In genomic region chr11:29172563-29173124, GRCm38 (mm10) we compare ENCODE assay signal across 8 mouse cellular contexts. TPM values are rescaled to one million over a fixed set of nuclear protein-coding genes. Genes with fewer than 3 reads are reported as not detected.
DNase-seq lines count a peak whose midpoint lies in the region; ATAC-seq lines count a peak whose summit lies in the region.

Gene Ppp4r3b (plus strand): TSS chr11:29172890.

- peak within 1 kb of the TSS; percentile 96 to 99 for H3K27ac ChIP-seq in heart, embryonic 14.5 days (replicated peaks in 1 of 2; ENCODE audit: control insufficient read depth in 1 of 2, insufficient read depth in 1 of 2, low read depth in 2 of 2, low read length in 2 of 2)
- peak within 1 kb of the TSS; percentile 97 for H3K27ac ChIP-seq in liver, embryonic 13.5 days
- peak within 1 kb of the TSS; percentile 97 for H3K27ac ChIP-seq in stomach, embryonic 16.5 days (ENCODE audit: low read length)

- WGBS in heart, embryonic 14.5 days: under 1% methylated on average over 50 of the region's 50 CpGs
- WGBS in liver, embryonic 13.5 days (ENCODE audit: insufficient replicate concordance): under 1% methylated on average over 50 of the region's 50 CpGs
- under 1% methylated on average over 50 of the region's 50 CpGs for WGBS in stomach, embryonic 16.5 days

- no peaks in the 10 kb centered on the region for H3K27me3 ChIP-seq in heart, embryonic 14.5 days (ENCODE audit: control insufficient read depth, insufficient read depth, low read length)
- no peaks in the 10 kb centered on the region for H3K27me3 ChIP-seq in liver, embryonic 13.5 days
- no peaks in the 10 kb centered on the region for H3K27me3 ChIP-seq in stomach, embryonic 16.5 days (ENCODE audit: control insufficient read depth, insufficient read depth, low read length)

- peak; percentile 86 for ATAC-seq in CD4-positive, CD25-positive, alpha-beta regulatory T cell, adult 4 months
- peak; percentile 97 for ATAC-seq in heart, embryonic 14.5 days (ENCODE audit: insufficient number of reproducible peaks, insufficient read depth, low FRiP score, low read depth)
- ATAC-seq in liver, embryonic 13.5 days (ENCODE audit: low read depth): peak; percentile 94
- peak; percentile 99 for ATAC-seq in stomach, embryonic 16.5 days (ENCODE audit: insufficient read depth, low FRiP score)

- DNase-seq in c-Kit-negative CD71-positive TER-119-positive erythroid progenitor cells, embryonic 14.5 days (ENCODE audit: low read depth, low spot score): peak; percentile 88
- peak; percentile 98 for DNase-seq in fibroblast of lung, adult 2 months (ENCODE audit: low read depth)
- peak; percentile 99 for DNase-seq in kidney, postnatal 14 days
- DNase-seq in liver, embryonic 13.5 days: peak; percentile 96
- peak; percentile 97 for DNase-seq in neural tube, embryonic 10.5 days (ENCODE audit: extremely low spot score, low spot score)

- H3K4me3 ChIP-seq in heart, embryonic 14.5 days (ENCODE audit: control insufficient read depth in 1 of 2, insufficient read depth in 1 of 2, low read depth in 1 of 2, low read length in 2 of 2): peak within 1 kb of the TSS; percentile 71 to 99
- peak within 1 kb of the TSS; percentile 84 for H3K4me3 ChIP-seq in liver, embryonic 13.5 days (replicated peaks)
- H3K4me3 ChIP-seq in stomach, embryonic 16.5 days (replicated peaks; ENCODE audit: low read length): peak within 1 kb of the TSS; percentile 86

- no peaks in the 10 kb centered on the region for H3K9me3 ChIP-seq in heart, embryonic 14.5 days (ENCODE audit: control insufficient read depth, low read length)
- H3K9me3 ChIP-seq in liver, embryonic 13.5 days (replicated peaks): no peaks in the 10 kb centered on the region
- no peaks in the 10 kb centered on the region for H3K9me3 ChIP-seq in stomach, embryonic 16.5 days (replicated peaks; ENCODE audit: control insufficient read depth, low read length)

- peak within 1 kb of the TSS; percentile 100 for H3K9ac ChIP-seq in heart, embryonic 14.5 days (ENCODE audit: low read length)
- H3K9ac ChIP-seq in liver, embryonic 13.5 days: peak within 1 kb of the TSS; percentile 97
- peak within 1 kb of the TSS; percentile 96 for H3K9ac ChIP-seq in stomach, embryonic 16.5 days (ENCODE audit: low read length)

- 0 out of 2 replicates have a peak, but pooled peaks cover 3% of the 10 kb centered on the region for H3K36me3 ChIP-seq in heart, embryonic 14.5 days (ENCODE audit: control insufficient read depth, insufficient read depth, low read length)
- peaks cover under 1% of the 10 kb centered on the region; the same call in 1 of the 2 replicates for H3K36me3 ChIP-seq in liver, embryonic 13.5 days
- no peaks in the 10 kb centered on the region for H3K36me3 ChIP-seq in stomach, embryonic 16.5 days (ENCODE audit: control insufficient read depth, insufficient read depth, low read length)

- H3K4me1 ChIP-seq in heart, embryonic 14.5 days (ENCODE audit: control insufficient read depth in 2 of 2, insufficient read depth in 2 of 2, low read length in 2 of 2): peaks cover 0 to 11% of the 10 kb centered on the region in 2 experiments; a peak in 2 of 4 replicates
- H3K4me1 ChIP-seq in liver, embryonic 13.5 days (replicated peaks): peaks cover 16% of the 10 kb centered on the region
- peaks cover 13% of the 10 kb centered on the region for H3K4me1 ChIP-seq in stomach, embryonic 16.5 days (ENCODE audit: control insufficient read depth, insufficient read depth, low read length)

- H3K4me2 ChIP-seq in heart, embryonic 14.5 days (ENCODE audit: low read length): peak within 1 kb of the TSS; percentile 86
- H3K4me2 ChIP-seq in liver, embryonic 13.5 days: peak within 1 kb of the TSS; percentile 96
- H3K4me2 ChIP-seq in stomach, embryonic 16.5 days (ENCODE audit: low read depth, low read length): peak within 1 kb of the TSS; percentile 87

RNA-seq across cellular contexts. Expression of gene Ppp4r3b, which starts in this region (rescaled TPM):
- polyA plus RNA-seq in CD4-positive, CD25-positive, alpha-beta regulatory T cell, adult 4 months (2017; shearing (Covaris generic)): 100 to 1,000 TPM; 101 to 104 TPM
- 38.8 and 40.1 TPM in 2 replicates for polyA plus RNA-seq in heart, embryonic 14.5 days (2014; fragmentation: Nextera tagmentation; extraction: Ambion mirVana)
- 48.7 and 67.6 TPM in 2 replicates for polyA plus RNA-seq in liver, embryonic 13.5 days (2015; fragmentation: Nextera tagmentation; extraction: Ambion mirVana)
- 77.8 and 79.5 TPM in 2 replicates for polyA plus RNA-seq in stomach, embryonic 16.5 days (2015; fragmentation: Nextera tagmentation; extraction: Ambion mirVana)

Comparison
In these comparisons a context has a peak if more than half of its experiments do, and no peak if none do; other contexts are left out.
1. Peak in every context shown above with its lines: DNase-seq, ATAC-seq, H3K4me3 ChIP-seq and H3K27ac ChIP-seq.